Mouse (Mus musculus): ENCODE results near the gene Kif11.

The Kif11 gene

GRCm38 (mm10) chr19:37377404-37377990 lies 1.3 kb downstream of the Kif11 start:
- no peak for DNase-seq

DNA sequence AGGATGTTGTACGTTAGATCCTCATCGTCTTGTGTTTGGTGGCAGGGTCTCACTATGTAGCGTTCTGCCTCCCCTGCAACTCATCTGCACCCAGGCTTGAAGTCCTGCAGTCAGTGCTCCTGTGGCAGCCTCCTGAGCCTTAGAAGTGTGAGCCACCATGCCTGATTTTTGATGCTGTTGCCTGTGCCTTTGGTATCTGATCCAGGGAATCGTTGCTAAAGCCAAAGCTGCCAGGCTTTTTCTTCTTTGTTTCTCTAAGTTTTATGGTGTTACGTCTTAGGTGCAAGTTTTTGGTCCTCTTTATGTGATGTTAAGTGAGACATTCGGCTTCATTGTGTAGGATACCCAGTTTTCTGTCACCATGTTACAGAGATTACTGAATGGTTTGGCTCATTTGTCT lies 2.6 kb downstream of the Kif11 start:
- no peak for DNase-seq

GRCm38 (mm10) chr19:37386126-37386525 lies 9.9 kb downstream of the Kif11 start:
- no peak for DNase-seq

DNA sequence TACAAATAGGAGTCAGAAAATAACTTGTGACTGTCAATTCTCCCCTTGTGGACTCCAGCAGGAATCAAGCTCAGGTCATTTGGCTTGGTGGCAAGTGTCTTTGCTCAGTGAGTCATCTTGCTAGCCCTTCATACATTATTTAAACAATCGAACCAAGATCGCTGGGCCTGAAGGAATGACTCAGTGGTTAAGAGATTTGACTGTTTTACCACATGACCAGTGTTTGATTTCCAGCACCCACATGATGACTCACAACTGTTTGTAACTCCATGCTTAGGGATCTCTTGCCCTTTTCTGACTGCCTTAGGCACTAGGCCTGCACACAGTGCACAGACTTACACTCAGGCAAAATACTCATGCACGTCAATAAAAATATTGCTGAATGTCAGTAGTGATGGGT lies 15.7 kb downstream of the Kif11 start:
- no peak for DNase-seq

GRCm38 (mm10) chr19:37396279-37396678 lies 20.1 kb downstream of the Kif11 start:
- no peak for DNase-seq

- no peak for DNase-seq
Observed at GRCm38 (mm10) chr19:37400936-37401335, 24.7 kb downstream of the Kif11 start.

DNA sequence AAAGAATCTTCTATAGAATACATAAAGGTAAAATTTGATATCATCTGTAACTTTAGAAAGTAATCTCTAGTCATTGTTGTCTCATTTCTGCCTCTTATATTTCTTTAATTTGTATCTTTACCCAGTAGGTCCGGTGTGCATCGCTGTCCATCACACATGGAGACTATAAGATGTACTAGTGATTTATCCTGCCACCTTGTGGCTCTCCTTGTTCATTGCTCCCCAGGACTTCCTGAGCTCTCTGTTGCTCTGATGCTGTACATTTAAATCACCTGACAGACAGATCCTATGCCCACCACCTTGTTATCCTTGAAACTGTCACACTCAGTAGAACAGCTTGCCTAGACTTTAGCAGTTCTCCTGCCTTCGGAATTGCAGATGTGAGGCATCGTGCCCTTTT lies 42.1 kb downstream of the Kif11 start:
- DNase-seq: peak; percentile 17 to 53

GRCm38 (mm10) chr19:37419613-37420012 lies 43.4 kb downstream of the Kif11 start:
- DNase-seq: peak; percentile 13 to 48

- DNase-seq: no peak
Observed at GRCm38 (mm10) chr19:37428589-37428988, 52.4 kb downstream of the Kif11 start.

DNA sequence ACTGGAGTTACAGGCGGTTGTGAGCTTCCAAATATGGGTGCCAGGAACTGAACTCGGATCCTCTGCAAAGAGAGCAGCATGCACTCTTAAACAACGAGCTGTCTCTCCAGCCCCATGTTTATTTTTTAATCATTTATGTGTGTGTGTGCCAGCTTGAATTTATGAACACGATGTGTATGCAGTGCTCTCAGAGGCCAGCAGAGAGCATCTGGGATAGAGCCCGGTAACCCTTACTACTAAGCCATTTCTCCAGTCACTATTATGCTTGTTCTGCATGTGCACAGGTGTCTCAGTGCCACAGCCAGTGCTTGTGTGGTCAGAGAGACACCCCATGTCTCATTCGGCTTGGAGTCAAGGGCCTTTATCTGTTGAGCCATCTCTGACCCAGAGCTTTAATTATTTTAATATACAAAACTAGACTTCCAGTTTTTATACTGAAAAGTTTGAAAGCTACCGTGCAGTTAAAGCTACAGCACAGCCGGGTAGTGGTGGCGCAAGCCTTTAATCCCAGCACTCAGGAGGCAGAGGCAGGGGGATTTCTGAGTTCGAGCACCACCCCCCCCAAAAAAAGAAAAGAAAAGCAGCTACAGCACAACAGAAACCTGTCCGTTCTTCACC lies 55.0 kb downstream of the Kif11 start:
- DNase-seq: no peak

DNA sequence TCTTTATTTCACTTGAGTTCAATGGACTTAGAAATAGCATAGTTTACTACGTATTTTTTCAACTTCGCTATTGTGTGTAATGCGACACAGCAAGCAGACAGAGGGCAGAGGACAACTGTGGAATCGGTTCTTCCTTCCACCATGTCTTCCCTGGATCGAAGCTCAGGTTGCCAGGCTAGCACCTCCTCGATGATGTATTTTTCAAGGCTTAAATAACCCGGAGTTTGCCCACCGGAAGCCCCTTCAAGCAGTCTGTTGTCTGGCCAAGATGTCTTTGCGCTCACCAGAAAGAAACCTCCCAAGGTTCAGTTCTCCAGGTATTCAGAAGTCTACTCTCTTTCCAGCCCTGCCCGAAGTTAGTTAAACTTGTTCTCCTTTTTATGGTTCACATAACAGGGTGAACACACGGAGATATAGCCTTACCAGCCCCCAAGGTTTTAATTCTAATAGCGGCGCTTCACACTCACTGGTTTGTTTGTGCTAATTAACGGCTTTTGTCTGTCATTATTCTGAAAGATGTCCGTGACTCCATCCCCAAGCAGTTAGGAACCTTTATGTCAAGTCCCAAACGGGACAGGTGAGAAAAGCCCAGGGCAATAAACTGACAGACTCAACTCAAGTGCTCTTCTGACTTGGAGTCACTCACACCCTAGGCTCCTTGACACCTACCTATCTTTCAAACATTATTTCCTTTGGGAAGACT lies 56.8 kb downstream of the Kif11 start:
- DNase-seq: no peak

GRCm38 (mm10) chr19:37433895-37434262 lies 57.7 kb downstream of the Kif11 start:
- DNase-seq: no peak

DNA sequence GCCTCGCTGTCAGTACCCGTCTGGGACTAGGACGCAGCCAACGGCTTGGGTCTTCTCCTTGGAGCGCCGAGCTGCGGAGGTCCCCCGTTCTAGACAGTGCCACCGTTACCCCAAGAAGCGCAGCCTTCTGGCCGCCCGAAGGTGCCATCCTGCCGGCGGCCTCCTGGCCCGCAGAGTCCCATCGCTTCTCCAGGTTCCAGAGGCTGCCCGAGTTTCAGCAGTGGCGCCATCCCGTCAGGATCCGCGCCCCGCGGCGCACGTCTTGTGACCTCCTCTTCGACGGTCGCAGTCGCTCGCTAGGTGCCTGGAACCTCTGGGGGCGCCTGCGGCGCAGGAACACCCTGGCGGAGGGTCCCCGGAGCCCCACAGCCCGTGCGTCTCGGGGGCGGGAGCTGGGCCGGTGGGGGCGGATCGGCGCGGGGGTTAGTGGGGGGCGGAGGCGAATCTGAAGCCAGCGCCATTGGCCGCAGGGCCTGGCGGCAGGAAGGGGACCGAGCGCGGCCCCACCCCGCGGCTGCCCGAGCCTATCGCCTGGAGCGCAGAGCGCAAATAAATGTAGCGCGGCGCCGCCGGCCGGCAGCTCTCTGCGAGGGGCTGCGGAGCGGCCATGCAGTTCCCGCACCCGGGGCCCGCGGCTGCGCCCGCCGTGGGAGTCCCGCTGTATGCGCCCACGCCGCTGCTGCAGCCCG lies 58.2 kb downstream of the Kif11 start, which contains the start of gene Hhex:
Gene Hhex (plus strand): TSS at position 548 of the 689 bp plus-strand sequence.
- peak; percentile 13 to 28 for DNase-seq

GRCm38 (mm10) chr19:37435041-37435852 lies 59.0 kb downstream of the Kif11 start:
- DNase-seq: peak; percentile 6 to 9

GRCm38 (mm10) chr19:37435853-37436174 lies 59.6 kb downstream of the Kif11 start:
- no peak for DNase-seq

- no peak for DNase-seq
Observed at GRCm38 (mm10) chr19:37436514-37437288, 60.5 kb downstream of the Kif11 start.

- no peak for DNase-seq
Observed at GRCm38 (mm10) chr19:37437289-37437606, 61.0 kb downstream of the Kif11 start.

GRCm38 (mm10) chr19:37440181-37440580 lies 64.0 kb downstream of the Kif11 start:
- no peak for DNase-seq

GRCm38 (mm10) chr19:37440708-37441475 lies 64.7 kb downstream of the Kif11 start:
- no peak for DNase-seq

DNA sequence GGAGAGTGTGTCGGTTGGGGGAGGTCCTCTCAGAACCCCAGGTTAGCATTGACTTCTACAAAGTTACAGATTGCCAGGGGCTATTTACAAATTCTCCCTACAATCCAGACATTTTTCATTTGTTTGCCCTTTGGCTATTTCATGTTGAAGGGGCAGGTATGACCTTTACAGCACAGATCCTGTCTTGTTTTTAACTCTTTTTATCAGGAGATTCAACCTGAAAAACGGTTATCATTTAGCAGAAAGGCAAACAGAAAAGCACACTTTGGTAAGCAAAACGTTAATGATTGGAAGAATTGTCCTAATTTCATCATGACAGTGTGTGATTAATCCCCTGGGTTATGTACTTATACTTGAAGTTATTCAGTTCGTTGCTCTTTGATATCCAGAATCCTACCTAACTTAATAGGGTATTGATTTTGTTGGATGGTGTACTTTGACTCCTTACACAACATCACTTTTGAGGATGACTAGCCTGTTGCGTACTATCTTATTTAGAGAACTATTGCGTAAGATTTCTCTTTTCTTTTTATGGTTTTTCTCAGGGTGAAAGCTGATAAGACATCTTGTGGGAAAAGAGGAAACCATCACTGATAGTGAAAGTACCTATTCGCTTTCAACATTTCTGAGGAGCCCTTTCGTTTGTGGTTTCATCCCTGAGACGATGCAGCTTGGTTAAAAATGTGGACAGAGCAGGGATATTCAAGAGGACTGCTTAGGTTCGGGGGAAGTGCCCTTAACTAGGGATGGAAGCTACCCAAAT lies 66.5 kb downstream of the Kif11 start:
- DNase-seq: no peak
